Mouse (Mus musculus) ES-E14 (cell line): ENCODE measurements around the gene D5Ertd579e. TPM values are rescaled to one million over a fixed set of nuclear protein-coding genes. Genes with fewer than 3 reads are reported as not detected.

ENCODE experiments used
- DNase-seq: peaks from one replicate; pipeline ENCODE4 v3.0.0-alpha.2; 2013; ENCODE audit warnings: low read depth, low spot score
- H3K27ac ChIP-seq: 2 replicates; pipeline ENCODE4 v1.5.1; 2012; ENCODE audit warnings: low read depth, mild to moderate bottlenecking, low read length, moderate library complexity, mixed read lengths; ENCODE audit not compliant: poor library complexity, insufficient read depth, severe bottlenecking
- H3K36me3 ChIP-seq: 2 replicates; pipeline ENCODE4 v1.6.1; 2012; ENCODE audit warnings: mild to moderate bottlenecking, low read length, moderate library complexity, mixed read lengths; ENCODE audit not compliant: control insufficient read depth, poor library complexity, insufficient read depth, severe bottlenecking
- H3K4me1 ChIP-seq, 2 experiments: fragments of 150-350 bp in 1 of 2; sonication (generic) in 1 of 2; 2 replicates each; pipeline ENCODE4 v1.6.1; 2012; ENCODE audit warnings: low read length in 2 of 2, mild to moderate bottlenecking in 1 of 2, mixed read lengths in 1 of 2; ENCODE audit not compliant: control insufficient read depth in 2 of 2, insufficient read depth in 2 of 2, poor library complexity in 1 of 2
- H3K4me3 ChIP-seq, 2 experiments: fragments of 150-350 bp in 1 of 2; sonication (generic) in 1 of 2; 2 replicates each; pipeline ENCODE4 v1.5.1; 2012; ENCODE audit warnings: low read length in 2 of 2, low read depth in 1 of 2, mild to moderate bottlenecking in 1 of 2, mixed read lengths in 1 of 2; ENCODE audit not compliant: insufficient read depth in 1 of 2, poor library complexity in 1 of 2, severe bottlenecking in 1 of 2
- H3K9ac ChIP-seq: 2 replicates; pipeline ENCODE4 v1.6.1; 2012; ENCODE audit warnings: low read depth, mild to moderate bottlenecking, low read length, mixed read lengths; ENCODE audit not compliant: poor library complexity, insufficient read depth, severe bottlenecking
- H3K9me3 ChIP-seq: fragments of 150-350 bp; sonication (generic); 2 replicates; pipeline ENCODE4 v1.6.1; 2012; ENCODE audit warnings: low read depth, mild to moderate bottlenecking, low read length; ENCODE audit not compliant: control insufficient read depth, insufficient read depth
- CHD2 ChIP-seq: IDR thresholded peaks from 2 replicates; pipeline ENCODE4 v1.6.1; 2014; ENCODE audit warnings: mild to moderate bottlenecking, low read depth, low read length, inconsistent platforms
- HCFC1 ChIP-seq: IDR thresholded peaks from 2 replicates; pipeline ENCODE4 v1.6.1; 2012; ENCODE audit warnings: low read length, inconsistent platforms, borderline replicate concordance; ENCODE audit not compliant: insufficient read depth
- MAFK ChIP-seq: IDR thresholded peaks from 2 replicates; pipeline ENCODE4 v1.6.1; 2014; ENCODE audit warnings: mild to moderate bottlenecking, low read depth, low read length, inconsistent platforms; ENCODE audit not compliant: insufficient read depth
- ZC3H11A ChIP-seq: IDR thresholded peaks from 2 replicates; pipeline ENCODE4 v1.6.1; 2012; ENCODE audit warnings: low read depth, mild to moderate bottlenecking, inconsistent platforms, low read length, borderline replicate concordance
- ZNF384 ChIP-seq: IDR thresholded peaks from 2 replicates; pipeline ENCODE4 v1.6.1; 2012; ENCODE audit warnings: low read depth, low read length, inconsistent platforms
- in situ Hi-C, 2 experiments: fragments of 600-800 bp; cut with MboI; formaldehyde crosslinking; loops; one replicate each; pipeline ENCODE4 v1.15.1; 2025; ENCODE audit warnings: low sequenced_read_pairs in 2 of 2, inconsistent platforms in 1 of 2; ENCODE audit not compliant: unreplicated experiment in 2 of 2
- total RNA-seq: library from RNA; depleted of rRNA; stranded (reverse); fragments of 300-350 nt; gene quantifications from 2 replicates; pipeline ENCODE4 v1.2.3, GENCODE M21; 2012

Gene D5Ertd579e
- total RNA-seq, 1 experiment = 19.5 TPM

- no peak for DNase-seq
- Histone ChIP-seq H3K36me3 (no peaks in the 10 kb centered on the region), H3K9ac (no peak overlapping the region), H3K4me1 (peaks cover 0 to 12% of the 10 kb centered on the region in 2 experiments; a peak in 2 of 4 replicates), H3K27ac (no peak overlapping the region), H3K4me3 (no peak overlapping the region), H3K9me3 (no peaks in the 10 kb centered on the region)
- in situ Hi-C loops = no loop called here
- TF ChIP-seq MAFK = no peak
- TF ChIP-seq ZNF384 = no peak
- TF ChIP-seq HCFC1 = no peak
- TF ChIP-seq CHD2 = no peak
- no peak for TF ChIP-seq ZC3H11A
Measured at GRCm38 (mm10) chr5:36737765-36738164, 41.9 kb upstream of the D5Ertd579e start.

- Histone ChIP-seq H3K9me3 (no peaks in the 10 kb centered on the region), H3K36me3 (no peaks in the 10 kb centered on the region), H3K4me3 (no peak overlapping the region), H3K9ac (no peak overlapping the region), H3K4me1 (peaks cover 0 to 8% of the 10 kb centered on the region in 2 experiments; a peak in 1 of 4 replicates), H3K27ac (no peak overlapping the region)
- TF ChIP-seq HCFC1 = no peak
- TF ChIP-seq MAFK = no peak
- no peak for TF ChIP-seq ZNF384
- TF ChIP-seq ZC3H11A = no peak
- TF ChIP-seq CHD2 = no peak
- in situ Hi-C loops = no loop called here
- DNase-seq = no peak
Measured at GRCm38 (mm10) chr5:36736009-36736408, 40.2 kb upstream of the D5Ertd579e start.

- H3K9me3 ChIP-seq = no peaks in the 10 kb centered on the region
Measured at GRCm38 (mm10) chr5:36735106-36735505, 39.3 kb upstream of the D5Ertd579e start.

GRCm38 (mm10) chr5:36733405-36733804, 37.6 kb upstream of the D5Ertd579e start:
- no peak for TF ChIP-seq ZNF384
- TF ChIP-seq ZC3H11A = no peak
- TF ChIP-seq CHD2 = no peak
- TF ChIP-seq MAFK = no peak
- no peak for TF ChIP-seq HCFC1
- H3K9me3 ChIP-seq = no peaks in the 10 kb centered on the region
- no peak for DNase-seq
- H3K27ac ChIP-seq = no peak overlapping the region
- H3K4me1 ChIP-seq = peaks cover 0 to 8% of the 10 kb centered on the region in 2 experiments; a peak in 1 of 4 replicates
- H3K36me3 ChIP-seq = no peaks in the 10 kb centered on the region
- H3K9ac ChIP-seq = no peak overlapping the region
- H3K4me3 ChIP-seq = no peak overlapping the region
- in situ Hi-C loops = no loop called here

More at GRCm38 (mm10) chr5:36735106-36735505, 39.3 kb upstream of the D5Ertd579e start:
- Histone ChIP-seq H3K4me3 (no peak overlapping the region), H3K27ac (no peak overlapping the region), H3K4me1 (peaks cover 0 to 8% of the 10 kb centered on the region in 2 experiments; a peak in 1 of 4 replicates), H3K9ac (no peak overlapping the region), H3K36me3 (no peaks in the 10 kb centered on the region)
- no peak for DNase-seq
- TF ChIP-seq HCFC1 = no peak
- TF ChIP-seq ZC3H11A = no peak
- no peak for TF ChIP-seq ZNF384
- no peak for TF ChIP-seq MAFK
- no peak for TF ChIP-seq CHD2
- in situ Hi-C loops = no loop called here
